Mouse (Mus musculus) gastrocnemius, postnatal 36 days (tissue): ENCODE measurements around the gene Gadl1. TPM values are rescaled to one million over a fixed set of nuclear protein-coding genes. Genes with fewer than 3 reads are reported as not detected.
A peak's percentile ranks its signal among the peaks of the same experiment; 100 is the strongest.

Source experiments
- DNase-seq, 2 experiments: peaks; one replicate each; pipeline ENCODE4 v3.0.0; 2022
- intact Hi-C: fragments of 180-260 bp; cut with DNase I; formaldehyde crosslinking; loops from one replicate; pipeline ENCODE4 v1.15.1; 2025
- total RNA-seq, 2 experiments: library from RNA; stranded (reverse); gene quantifications; 2 replicates each; pipeline ENCODE4 v1.2.3; 2021

Gadl1 gene
- total RNA-seq, 2 experiments from 2014 or later, result 5.8 to 20.0 TPM

- DNase-seq, result no peak
- intact Hi-C loops, result no loop called here
Measured at GRCm38 (mm10) chr9:116081781-116082180, 172.5 kb downstream of the Gadl1 start.

GRCm38 (mm10) chr9:116083300-116083699 lies 174.0 kb downstream of the Gadl1 start:
- DNase-seq, result no peak
- intact Hi-C loops, result no loop called here

GRCm38 (mm10) chr9:116083726-116084323 lies 174.6 kb downstream of the Gadl1 start:
- intact Hi-C loops, result no loop called here
- no peak for DNase-seq

- DNase-seq, result no peak
- intact Hi-C loops, result no loop called here
Measured at GRCm38 (mm10) chr9:116084324-116084931, 175.2 kb downstream of the Gadl1 start.

GRCm38 (mm10) chr9:116085999-116086398 lies 176.7 kb downstream of the Gadl1 start:
- intact Hi-C loops, result loop anchor here (5.0 kb wide), 1 partner anchor 296 kb away; no protein-coding TSS in a partner anchor
- no peak for DNase-seq

GRCm38 (mm10) chr9:116087263-116087662 lies 178.0 kb downstream of the Gadl1 start:
- intact Hi-C loops, result loop anchor here (5.0 kb wide), 1 partner anchor 295 kb away; no protein-coding TSS in a partner anchor
- DNase-seq, result no peak

GRCm38 (mm10) chr9:116087880-116088279 lies 178.6 kb downstream of the Gadl1 start:
- DNase-seq, result peak in 1 of 2 experiments; percentile 61
- intact Hi-C loops, result loop anchor here (5.0 kb wide), 1 partner anchor 294 kb away; no protein-coding TSS in a partner anchor

- intact Hi-C loops, result loop anchor here (5.0 kb wide), 1 partner anchor 293 kb away; no protein-coding TSS in a partner anchor
- DNase-seq, result no peak
Measured at GRCm38 (mm10) chr9:116088912-116089311, 179.7 kb downstream of the Gadl1 start.

- intact Hi-C loops, result no loop called here
- DNase-seq, result no peak
Measured at GRCm38 (mm10) chr9:116090296-116090695, 181.0 kb downstream of the Gadl1 start.

- intact Hi-C loops, result no loop called here
- no peak for DNase-seq
Measured at GRCm38 (mm10) chr9:116091101-116091841, 182.0 kb downstream of the Gadl1 start.

- intact Hi-C loops, result no loop called here
- DNase-seq, result peak in 1 of 2 experiments; percentile 17
Measured at GRCm38 (mm10) chr9:116091921-116092320, 182.7 kb downstream of the Gadl1 start.

GRCm38 (mm10) chr9:116098724-116099595 lies 189.7 kb downstream of the Gadl1 start:
- intact Hi-C loops, result loop anchor here (5.0 kb wide), 1 partner anchor 83 kb away; no protein-coding TSS in a partner anchor
- DNase-seq, result peak; percentile 53 to 56

GRCm38 (mm10) chr9:116099596-116099993 lies 190.3 kb downstream of the Gadl1 start:
- DNase-seq, result no peak
- intact Hi-C loops, result loop anchor here (5.0 kb wide), 1 partner anchor 83 kb away; no protein-coding TSS in a partner anchor

- intact Hi-C loops, result no loop called here
Measured at GRCm38 (mm10) chr9:116100015-116100414, 190.8 kb downstream of the Gadl1 start.

GRCm38 (mm10) chr9:116101842-116102241 lies 192.6 kb downstream of the Gadl1 start:
- DNase-seq, result no peak

More at GRCm38 (mm10) chr9:116100015-116100414, 190.8 kb downstream of the Gadl1 start:
- peak in 1 of 2 experiments; percentile 29 for DNase-seq

GRCm38 (mm10) chr9:116104770-116105169 lies 195.5 kb downstream of the Gadl1 start:
- no peak for DNase-seq
- intact Hi-C loops, result no loop called here

More at GRCm38 (mm10) chr9:116101842-116102241, 192.6 kb downstream of the Gadl1 start:
- intact Hi-C loops, result no loop called here

- DNase-seq, result no peak
- intact Hi-C loops, result no loop called here
Measured at GRCm38 (mm10) chr9:116108729-116109128, 199.5 kb downstream of the Gadl1 start.

- intact Hi-C loops, result no loop called here
Measured at GRCm38 (mm10) chr9:116111149-116111970, 202.1 kb downstream of the Gadl1 start.

GRCm38 (mm10) chr9:116114339-116114738 lies 205.1 kb downstream of the Gadl1 start:
- intact Hi-C loops, result no loop called here
- no peak for DNase-seq

More at GRCm38 (mm10) chr9:116111149-116111970, 202.1 kb downstream of the Gadl1 start:
- DNase-seq, result no peak
